Mouse (Mus musculus): ENCODE results near the gene Lrrc38.

DNA sequence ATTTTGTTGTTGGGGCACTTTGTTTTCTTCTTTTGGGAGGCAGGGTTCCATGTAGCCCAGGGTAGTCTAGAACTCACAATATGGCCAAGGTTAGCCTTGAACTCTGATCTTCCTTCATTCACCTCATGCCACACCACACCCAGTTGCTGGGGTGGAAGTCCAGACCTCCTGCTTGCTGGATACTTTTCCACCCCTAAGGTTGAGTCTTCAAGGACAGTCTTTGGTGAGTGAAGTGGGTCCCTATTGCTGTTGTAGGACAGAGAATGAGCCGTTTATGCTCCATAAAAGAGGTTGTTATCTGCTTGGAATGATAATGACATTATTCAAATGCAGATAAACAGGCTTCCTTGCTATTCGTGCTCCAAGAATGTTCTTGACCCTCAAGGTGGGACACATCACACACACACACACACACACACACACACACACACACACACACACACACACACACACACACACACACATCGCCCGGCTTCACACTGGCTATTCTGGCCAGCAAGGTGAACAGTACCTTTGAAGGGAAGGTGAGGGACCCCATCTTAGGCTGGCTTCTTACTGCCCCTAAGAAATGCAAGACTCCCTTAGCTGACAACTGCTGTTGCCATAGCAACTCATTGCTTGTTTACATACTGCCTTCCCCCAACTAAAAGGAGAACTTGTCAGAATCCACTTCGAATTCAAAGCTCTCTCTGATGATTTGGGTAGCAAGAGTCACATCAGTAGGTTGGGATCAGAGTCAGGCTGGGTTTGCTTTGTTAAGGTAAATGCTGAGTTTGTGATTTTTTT lies 43.4 kb upstream of the Lrrc38 start:
- no peak for TF ChIP-seq GATA1 (IDR thresholded peaks at IDR 0.05; ENCODE audit: borderline replicate concordance, low read length)
- no peak for TF ChIP-seq FLI1 (IDR thresholded peaks at IDR 0.05; ENCODE audit: low read length)

Data from megakaryocyte, embryonic 14.5 days (primary cell).